Mouse (Mus musculus): Measurements from ENCODE around the gene Adamtsl3.

Gene Adamtsl3

DNA sequence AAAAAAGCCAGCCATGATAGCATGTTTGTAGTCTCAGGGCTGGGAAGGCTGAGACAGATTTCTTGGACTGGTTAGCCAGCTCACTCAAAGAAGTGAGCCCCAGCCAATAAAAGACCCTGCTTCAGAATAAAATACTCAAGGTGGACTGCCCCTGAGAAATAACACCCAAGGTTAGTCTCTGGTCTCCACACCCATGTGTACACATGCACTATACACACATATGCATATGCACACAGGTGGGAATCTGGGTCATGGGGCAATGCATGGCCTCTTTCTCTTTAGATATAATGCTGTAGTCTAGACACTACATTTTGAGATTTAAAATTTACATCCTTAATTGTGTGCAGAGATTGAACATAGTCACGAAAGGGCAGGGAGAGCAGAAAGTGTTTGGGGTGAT lies 88.8 kb downstream of the Adamtsl3 start:
- DNase-seq: no peak

DNA sequence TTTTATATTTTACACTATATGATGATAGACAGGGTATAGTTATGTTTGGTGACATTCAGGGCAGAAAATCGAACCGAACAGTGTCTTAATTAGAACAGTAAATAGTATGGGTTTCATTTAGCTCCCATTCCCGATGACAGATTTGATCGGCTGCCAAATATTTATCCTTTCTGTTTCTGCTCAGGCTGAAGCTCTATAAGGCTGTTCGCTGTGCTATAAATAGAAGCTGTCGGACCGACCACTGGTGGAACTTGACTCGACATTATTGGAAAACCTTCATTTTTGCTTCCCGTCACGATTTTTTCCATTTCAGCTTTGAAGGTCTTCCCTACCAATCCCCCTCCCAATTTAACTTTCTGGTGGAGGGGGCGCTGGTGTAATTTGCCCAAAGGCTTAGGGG lies 89.9 kb downstream of the Adamtsl3 start:
- peak; percentile 22 for DNase-seq

DNA sequence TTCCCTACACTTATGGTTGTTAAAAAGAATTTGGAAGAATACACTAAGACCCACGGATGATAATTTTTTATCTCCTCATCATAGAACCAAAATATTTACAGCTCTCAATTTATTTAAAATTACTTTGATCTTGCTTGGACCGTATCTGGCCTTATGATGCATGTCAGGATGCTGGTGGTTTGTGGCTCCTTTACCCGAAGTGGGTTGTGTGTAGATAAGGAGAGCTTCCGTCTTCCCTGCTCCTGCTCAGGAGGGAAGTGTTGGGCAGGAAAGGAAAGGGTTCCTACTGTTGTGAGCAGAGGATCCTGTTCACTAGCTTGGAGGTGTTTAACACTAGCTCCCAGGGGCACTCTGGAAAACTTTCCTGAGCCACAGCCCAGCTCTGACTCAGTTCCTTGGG lies 94.0 kb downstream of the Adamtsl3 start:
- no peak for DNase-seq

DNA sequence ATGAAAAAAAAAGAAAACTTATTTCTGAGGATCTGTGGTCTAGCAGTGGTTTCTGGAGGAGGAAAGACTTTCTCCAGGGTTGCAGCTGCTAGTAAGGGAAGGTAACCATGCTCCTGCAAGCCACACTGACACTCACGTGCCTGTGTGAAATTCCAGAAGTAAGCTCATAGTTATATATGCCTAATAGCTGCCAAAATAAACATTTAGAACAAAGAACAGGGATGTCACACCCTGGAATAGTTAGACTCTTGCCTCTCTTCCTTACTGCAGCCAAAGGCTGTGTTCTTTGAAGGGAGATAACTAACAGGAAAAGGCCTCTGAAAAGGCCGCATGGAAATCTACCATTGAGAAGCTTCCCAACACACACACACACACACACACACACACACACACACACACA lies 96.1 kb downstream of the Adamtsl3 start:
- DNase-seq: no peak

DNA sequence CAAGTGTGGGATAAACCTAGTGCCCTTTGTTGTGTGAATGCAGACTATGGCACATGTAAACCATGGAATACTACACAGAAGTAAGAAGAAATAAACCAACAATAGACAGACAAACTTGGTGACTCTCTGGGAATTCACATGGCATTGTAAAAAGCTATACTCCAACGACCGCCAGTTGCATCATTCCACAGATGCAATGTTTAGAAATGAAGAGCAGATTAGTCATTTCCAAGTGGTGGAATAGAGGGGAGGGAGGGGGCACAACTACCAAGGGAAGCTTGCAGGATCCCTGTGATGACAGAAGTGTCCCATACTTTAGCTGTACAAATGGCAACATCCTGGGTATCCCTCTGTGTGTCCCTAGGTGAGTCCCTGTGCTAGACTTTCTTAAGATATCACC lies 97.7 kb downstream of the Adamtsl3 start:
- no peak for DNase-seq

DNA sequence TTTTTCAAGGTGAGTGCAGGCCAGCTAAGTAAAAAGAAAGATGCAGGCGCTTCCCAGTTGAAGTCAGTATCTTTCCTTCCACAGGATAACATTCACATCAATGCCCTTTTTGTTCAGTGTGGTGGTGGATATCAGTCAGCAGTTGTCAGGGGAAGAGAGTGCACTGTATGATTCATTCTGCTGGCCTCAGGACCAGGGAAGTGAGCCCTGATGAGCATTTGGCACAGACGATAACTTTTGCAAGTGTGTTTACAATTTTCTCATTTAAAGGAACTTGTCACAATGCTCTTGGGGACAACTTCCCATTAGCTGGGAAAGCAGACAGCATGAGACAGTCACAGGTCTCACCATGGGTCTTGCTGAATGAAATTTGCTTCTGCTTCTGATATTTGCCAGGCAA lies 122.9 kb downstream of the Adamtsl3 start:
- no peak for DNase-seq

DNA sequence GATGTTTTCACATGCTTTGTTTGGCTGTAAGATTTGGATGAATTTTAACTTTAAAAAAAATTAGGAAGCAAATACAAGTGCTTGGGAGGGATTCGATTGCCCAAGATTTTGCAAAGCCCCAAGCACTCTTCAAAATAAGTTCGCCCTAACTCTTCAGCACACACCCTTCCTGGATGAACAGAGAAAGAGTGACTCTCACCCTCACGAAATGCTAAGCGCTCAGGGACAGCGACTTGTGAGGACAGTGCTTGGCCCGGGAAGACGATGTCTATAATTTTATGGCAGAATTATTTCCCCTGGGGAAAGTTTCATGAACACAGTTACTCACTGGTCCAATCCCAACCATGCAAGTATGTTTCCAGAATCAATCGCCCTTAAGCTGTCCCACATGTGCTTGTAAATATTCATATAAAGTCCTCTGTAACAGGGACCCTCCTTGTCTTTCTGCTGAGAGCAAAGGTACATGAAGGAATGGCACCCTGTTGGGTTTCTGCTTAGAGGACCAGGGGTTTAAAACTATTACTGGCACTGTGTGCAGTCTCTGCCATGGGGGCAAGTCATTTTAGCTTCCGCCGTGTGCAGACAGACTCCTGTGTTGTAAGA lies 127.5 kb downstream of the Adamtsl3 start:
- DNase-seq: no peak

DNA sequence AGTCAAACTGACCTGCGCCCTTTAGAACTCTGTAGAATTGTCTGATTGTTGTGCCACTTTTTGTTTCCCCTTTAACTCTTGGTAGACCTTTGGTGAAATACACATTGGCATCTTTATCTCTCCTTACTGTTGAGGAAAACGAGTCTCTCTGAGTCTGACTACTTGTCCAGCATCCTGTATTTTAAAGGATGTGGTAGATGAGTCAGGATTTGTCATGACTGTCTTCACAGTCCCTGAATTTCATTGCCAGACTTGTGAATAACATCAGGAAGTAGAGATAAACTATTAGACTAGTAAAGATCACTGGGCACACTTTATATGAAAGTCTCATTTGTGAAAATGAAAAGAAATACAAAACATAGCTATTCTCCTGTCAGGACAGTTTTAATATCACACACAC lies 128.9 kb downstream of the Adamtsl3 start:
- no peak for DNase-seq

DNA sequence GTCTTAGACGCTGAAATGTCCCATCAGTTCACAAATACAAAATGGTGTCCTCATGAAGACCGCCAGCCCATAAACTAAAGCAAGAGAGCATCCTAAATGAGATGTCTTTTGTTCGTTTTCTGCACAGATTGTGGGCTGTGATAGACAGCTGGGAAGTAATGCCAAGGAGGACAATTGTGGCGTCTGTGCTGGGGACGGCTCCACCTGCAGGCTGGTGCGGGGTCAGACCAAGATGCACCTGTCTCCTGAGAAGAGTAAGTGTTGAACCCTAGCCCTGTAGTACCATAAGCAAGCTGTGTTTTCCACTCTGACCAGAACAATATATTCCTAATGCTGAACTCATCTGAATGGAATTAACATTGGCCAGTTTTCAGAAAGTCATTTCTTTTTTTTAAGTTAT lies 129.9 kb downstream of the Adamtsl3 start:
- DNase-seq: no peak

DNA sequence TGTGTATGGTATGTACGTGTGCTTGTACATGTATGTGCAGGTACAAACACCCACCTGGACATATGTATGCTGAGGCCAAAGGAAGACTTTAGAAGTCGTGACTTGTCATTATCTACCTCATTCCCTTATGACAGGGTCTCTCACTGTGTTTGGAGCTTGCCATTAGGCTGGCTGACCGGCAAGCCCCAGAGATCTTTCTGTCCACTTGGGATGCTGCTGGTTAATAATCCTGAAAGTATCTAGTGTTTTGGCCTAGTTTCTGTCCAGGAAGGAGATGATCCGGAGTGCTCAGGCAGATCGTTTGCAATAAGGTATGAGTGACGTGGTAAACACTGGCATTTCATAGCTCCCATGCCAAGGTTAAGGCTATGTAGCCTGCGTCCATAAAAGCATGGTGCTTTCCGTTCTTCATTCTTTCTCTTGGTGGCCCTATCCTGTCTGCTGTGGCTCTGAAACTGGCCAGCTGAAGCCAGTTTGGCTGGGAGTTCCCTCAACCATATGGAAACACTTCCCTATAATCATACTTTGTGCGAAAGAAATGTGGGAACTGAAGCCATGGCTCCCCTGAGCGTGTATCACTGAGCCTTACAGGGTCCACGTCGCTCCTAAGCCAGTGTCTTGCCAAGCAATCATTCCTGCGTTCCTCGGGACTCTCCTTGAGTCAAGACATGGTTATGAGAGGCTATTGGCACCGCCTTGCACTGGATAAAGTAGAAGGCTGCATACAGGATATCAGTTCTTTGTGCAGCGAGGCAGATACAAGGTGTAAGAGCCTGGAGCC lies 141.1 kb downstream of the Adamtsl3 start:
- DNase-seq: no peak

DNA sequence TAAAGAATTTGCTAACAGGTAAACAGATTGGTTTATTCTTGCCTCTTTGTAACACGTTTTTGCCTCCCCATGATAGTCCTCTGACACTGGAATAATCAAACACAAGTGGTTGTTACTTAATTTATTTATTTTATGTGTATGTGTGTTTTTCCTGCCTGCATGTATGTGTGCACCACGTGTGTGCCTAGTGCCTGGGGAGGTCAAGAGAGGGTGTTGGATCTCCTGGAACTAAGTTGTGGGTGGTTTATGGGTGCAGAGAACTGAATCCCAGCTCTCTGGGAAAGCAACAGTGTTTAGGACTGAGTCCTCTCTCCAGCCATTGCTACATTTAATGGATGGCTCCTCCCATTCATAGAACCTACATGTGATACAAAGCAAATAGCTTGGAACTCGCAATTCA lies 143.0 kb downstream of the Adamtsl3 start:
- no peak for DNase-seq

DNA sequence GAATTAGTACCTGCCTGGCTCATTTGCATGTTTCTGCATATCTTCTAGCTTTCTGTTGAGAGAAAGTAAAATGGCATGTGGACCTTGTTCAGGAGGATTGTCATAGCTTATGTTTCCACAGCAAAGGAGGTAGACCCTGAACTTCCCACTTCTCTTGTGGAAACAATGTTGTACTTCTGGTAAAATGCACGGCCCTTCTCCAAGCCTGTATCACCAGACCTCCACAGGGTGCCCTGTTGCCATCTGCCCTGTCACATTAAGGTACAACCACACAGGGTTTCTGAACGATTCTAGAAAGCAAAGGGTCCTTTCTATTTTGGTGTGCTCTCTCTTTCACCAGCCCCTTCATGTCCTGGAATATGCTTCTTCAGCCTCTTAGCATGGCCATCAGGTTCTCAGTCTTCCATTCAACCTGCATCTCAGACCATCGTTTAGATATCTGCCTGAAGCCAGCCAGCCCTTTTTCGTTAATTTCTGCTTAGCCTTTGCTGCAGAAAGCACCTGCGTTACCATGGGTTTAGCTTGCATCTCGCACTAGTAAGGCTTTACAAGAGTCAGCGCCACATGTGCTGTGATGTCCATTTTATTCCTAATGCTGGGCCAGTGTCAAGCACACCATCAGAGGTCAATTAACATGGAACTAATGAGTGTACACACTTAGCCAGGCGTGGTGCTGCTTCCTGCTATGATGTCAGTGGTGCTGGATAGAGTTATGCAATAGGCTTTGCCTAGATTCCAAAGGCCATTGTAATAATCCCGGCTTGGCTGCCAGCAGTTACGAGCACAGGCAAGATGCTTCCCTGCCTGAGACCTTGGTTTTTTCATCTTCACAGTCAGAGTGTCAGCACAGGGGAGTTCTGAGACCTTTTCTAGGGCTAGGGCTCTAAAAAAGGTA lies 143.6 kb downstream of the Adamtsl3 start:
- DNase-seq: no peak

DNA sequence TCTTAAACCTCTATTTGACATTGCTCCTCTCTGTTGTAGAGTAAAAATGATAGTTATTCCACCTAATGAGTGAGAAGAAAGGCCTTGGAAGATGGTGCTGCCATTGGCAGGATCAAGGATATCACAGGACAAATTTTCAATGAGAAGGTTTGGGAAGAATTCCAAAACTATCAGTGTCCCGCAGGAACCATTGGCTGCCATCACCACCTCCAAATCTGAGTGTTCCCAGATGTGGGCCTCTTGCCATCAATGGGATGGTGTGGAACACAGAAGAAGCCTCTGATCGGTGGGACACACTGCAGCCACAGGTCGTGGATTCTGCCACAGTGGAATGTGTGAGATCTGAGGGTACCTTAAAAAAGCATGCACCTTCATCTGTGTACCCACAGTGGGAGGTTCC lies 147.9 kb downstream of the Adamtsl3 start:
- DNase-seq: no peak

DNA sequence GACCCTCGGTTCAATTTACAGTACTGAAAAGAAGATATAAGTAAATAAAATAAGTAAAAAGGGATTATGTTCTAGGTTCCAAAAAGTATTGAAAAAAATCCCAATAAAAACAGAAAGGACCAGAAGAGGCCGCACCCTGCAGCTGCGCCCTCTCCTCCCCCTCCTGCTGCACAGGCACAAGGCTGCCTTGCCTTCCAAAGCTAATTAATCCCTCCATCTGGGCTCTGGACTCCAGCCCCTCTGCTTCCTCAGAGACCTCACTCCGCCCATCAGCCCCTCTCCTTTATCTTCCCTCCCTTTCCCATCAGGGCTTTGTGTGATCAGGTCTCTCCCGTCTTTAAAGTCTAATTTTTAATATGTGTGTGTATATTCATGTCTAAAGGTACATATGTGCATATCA lies 149.3 kb downstream of the Adamtsl3 start:
- peak; percentile 45 for DNase-seq

DNA sequence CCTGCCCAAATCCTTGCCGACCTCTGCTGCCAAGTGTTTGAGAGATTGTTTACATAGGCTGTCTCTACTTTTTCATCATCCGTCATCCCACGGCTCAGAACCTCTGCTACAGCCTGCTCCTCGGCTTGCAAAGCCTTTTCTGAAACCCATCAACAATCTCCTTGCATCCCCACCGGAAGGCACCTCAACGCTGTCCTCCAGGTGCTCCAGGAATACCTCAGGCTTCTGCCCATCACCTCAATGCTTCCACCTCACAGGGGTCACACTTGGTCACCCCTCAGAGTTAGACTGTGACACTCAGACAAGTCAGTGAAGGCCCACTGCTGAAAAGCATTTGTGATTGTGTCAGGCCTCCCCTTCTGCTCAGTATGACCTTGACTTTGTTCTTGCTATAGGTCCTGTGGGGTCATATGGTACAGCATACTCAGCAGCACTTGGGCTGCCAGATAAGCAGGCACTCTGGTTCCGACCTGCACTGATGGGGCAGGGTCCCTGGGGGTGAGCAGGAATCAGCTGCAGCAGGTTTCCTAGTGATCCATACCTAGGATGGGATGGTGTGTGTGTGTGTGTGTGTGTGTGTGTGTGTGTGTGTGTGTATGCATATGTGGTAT lies 150.0 kb downstream of the Adamtsl3 start:
- DNase-seq: no peak

DNA sequence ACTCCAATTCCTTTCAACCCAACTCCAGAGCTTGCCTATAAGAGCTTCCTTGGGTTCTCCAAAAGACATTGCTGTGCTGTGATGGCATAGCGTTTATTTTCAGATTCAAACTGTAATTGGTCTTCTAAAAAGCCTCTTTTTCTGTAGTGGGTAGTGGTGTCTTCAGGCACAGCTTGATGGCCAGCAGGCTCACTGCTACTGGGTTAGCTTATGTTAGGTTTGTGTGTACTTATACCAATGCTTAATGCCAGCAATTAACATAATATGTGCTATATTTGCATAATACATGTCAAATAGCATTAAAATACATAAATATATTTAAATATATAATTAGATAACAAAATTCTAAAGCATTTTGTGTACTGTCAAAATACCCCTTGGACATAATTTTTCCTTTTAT lies 155.5 kb downstream of the Adamtsl3 start:
- no peak for DNase-seq

DNA sequence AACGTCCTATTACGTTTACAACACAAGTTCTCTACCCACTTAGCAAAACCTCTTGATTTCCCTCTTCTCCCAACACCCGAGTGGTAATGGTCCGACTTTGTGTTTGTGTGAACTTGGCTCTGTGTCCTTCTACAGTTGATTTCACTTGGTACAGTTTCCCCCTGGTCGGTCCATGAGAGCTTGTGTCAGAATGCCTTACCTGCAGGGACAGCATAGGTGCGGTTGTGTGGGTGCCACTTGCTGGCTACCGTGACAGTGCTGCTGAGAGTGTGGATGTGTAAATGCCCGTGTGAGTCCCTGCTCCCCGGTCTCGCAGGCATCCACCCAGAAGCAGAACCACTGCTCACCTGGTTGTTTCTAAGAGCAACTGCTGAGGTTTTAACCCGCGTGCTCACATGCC lies 157.4 kb downstream of the Adamtsl3 start:
- DNase-seq: no peak

DNA sequence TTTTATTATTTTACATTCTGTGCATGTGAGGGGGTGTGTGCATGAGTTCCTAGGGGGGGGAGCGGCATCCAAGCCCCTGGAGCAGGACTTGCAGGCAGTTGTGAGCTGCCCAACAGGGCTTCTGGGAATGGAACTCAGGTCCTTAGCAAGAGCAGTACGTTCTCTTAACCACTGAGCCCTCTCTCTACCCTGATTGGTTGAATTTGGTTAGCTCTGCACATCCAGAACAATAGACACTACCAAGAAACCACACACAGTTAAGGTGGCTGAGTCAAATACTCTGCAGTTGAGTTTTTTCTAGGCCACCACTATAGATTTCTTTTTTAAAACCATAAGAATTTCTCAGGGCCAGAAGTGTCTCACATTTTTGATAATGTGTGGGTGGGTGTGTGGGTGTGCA lies 158.7 kb downstream of the Adamtsl3 start:
- DNase-seq: no peak

DNA sequence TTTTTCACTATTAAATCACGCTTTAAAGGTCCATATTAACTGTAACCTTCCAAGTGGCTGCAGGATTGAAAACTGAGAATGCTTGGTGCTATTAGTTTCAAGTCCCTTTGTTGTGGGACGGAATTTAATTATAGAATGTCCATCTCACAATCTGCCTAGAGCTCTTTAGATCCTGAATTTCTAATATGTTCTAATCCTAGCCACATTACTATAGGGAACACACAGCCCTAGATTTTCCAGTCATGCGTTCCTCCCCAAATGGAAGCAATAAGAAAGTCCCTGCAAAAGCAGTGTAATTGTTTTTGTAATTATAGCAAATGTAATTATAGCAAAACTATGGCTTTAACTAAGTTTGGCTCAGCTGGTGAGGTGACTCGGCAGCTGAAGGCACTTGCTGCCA lies 161.6 kb downstream of the Adamtsl3 start:
- no peak for DNase-seq

DNA sequence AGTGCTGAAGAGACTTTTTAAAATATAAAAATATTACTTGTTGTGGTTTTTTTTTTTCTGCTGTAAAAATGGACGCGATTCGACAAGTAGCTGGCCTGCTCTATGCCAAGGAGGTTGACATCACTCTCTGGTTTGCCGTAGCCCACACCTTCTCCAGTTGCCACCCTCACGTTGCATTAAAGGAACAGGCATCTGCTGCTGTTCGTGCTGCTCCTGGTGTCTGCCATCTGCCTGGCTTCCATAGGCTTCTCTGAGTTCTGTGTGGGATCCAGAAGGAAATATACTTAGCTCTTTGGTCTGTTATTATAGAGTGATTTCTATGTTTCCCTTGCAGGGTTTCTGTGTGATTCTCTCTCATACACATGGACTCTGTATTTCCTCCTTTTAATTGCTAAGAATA lies 165.8 kb downstream of the Adamtsl3 start:
- no peak for DNase-seq

DNA sequence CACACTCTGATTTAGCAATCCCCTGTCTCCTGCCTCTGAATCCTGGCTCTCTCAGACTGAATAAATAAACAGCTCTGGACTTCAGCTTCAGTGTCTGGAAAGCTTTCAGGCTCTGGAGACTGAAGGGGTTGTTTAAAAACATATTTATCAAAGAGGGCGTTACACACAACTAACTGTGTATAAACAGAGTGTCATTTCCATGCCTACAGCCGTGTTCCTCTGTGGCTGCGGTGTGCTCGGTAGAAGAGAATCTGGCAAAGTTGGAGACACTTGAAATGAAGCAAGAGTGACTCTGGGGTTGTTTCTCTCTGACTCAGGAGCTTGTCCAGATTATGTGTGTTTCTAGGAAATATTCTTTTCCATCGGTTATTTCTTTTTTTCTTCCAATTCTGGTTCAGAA lies 167.0 kb downstream of the Adamtsl3 start:
- DNase-seq: no peak

DNA sequence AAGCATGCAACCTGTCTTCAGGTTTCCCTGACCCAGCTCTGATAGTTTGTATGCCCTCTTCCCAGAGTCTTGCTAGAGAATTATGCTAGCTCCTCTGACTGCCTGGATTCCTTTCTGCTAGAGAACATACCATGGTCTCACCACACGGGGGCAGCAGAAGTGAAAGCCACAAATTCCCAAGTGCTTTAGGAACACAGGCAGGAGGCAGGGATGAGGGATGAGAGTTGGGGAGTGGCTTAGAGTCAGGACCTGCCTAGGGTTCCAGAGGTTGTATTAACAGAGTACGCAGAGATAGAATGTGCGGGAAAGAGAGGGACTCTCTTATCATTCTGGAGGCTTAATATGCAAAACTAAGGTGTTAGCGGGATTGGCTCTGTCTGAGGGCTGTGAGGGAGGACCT lies 168.6 kb downstream of the Adamtsl3 start:
- DNase-seq: peak; percentile 80

DNA sequence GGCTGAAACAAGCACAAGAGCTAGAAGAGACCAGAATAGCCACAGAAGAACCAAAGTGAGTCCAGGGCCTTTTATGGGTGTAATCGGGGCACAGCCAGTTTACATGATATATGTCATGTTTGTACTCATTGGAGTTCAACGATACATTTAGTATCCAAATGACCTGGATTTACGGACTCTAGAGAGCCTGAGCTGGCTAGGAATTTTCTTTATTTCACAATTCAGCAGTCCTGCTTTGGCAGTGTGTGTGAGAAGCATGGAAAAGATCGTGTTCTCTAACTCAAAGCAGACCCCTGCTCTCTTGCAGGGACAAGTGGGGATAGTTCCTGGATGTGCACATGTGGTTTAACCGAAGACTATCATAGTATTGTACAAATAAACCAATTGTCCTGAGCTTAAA lies 195.1 kb downstream of the Adamtsl3 start:
- DNase-seq: no peak

DNA sequence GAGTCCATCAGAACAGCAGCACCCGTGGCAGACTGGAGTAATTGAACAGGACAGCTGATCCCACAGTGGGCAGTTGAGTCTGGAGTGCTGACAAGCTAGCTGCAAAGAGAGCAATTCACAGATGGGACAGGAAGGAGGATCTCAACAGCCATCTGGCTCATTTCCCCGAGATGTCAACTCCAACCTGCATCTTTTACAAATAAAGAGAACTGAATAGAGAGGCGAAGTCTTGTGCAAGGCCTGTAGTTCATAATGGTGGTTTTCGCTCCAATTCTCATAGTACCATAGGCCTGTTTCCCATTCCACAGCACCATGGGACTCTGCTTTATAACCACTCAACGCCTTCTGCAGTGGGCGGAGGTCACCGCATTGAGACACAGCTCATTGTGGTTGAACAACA lies 195.9 kb downstream of the Adamtsl3 start:
- DNase-seq: no peak

All from embryo, embryonic 11 days (tissue).